Mouse (Mus musculus): ENCODE results near the gene Snx18. TPM values are rescaled to one million over a fixed set of nuclear protein-coding genes. Genes with fewer than 3 reads are reported as not detected.

The Snx18 gene
- total and polyA plus RNA-seq, 3 experiments, result 6.4 to 12.6 (median 9.1) TPM

DNA sequence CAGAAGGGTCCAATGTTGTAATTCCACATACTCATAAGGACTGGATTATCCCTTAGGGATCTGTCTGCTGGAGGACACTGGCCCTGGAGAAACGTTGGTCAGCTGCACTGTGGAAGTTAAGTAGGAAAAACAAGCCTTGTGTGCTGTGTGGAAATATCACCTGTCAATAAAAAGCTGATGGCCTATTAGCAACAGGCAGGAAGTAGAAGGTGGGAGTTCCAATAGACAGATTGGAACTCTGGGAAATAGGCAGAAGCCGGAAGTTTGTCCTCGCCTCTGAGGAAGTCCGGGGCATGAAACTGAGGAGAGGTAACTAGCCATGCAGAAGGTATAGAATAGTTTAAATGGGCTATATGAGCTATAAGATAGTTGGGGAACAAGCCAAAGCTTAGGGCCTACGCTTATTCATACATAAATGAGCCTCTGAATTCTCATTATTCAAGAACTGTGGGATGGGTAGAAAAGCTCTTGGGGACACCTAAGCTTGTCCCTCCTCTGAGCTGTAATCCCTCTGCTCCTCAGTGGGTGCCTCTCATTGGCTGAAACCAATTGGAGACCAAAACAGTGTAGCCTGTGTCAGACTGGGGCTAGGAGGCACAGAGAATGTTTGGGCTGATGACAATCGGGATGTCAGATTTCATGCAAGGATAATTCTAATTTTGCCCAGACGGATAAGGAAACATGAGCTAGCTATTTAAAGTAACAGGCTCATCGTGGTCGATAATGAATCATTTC, 42.4 kb upstream of the Snx18 start:
- H3K27ac ChIP-seq (ENCODE audit: insufficient read depth, low read depth), result no peak overlapping the region
- no peak overlapping the region for H3K4me2 ChIP-seq (ENCODE audit: insufficient read depth, low read depth, poor library complexity, severe bottlenecking)
- in situ Hi-C loops (cut with MboI; ENCODE audit: low pct_ligation_motif_present, low pct_unique_long_range_greater_than_20kb, low sequenced_read_pairs) (no loop called here), dilution Hi-C loops (cut with MboI; ENCODE audit: extremely low pct_ligation_motif_present, extremely low pct_unique_long_range_greater_than_20kb, low sequenced_read_pairs) (no loop called here)
- H3K9ac ChIP-seq (ENCODE audit: insufficient read depth, low read depth), result 0 out of 2 replicates have a peak overlapping the region, but pooled peaks have one; percentile 16
- H3K27me3 ChIP-seq (replicated peaks), result no peaks in the 10 kb centered on the region
- no peaks in the 10 kb centered on the region for H3K79me2 ChIP-seq (replicated peaks; ENCODE audit: control insufficient read depth, extremely low read depth, insufficient read depth, poor library complexity, severe bottlenecking)
- H3K36me3 ChIP-seq (replicated peaks in 1 of 2; ENCODE audit: control insufficient read depth in 1 of 2, insufficient read depth in 1 of 2, low read length in 1 of 2), result no peaks in the 10 kb centered on the region
- peak overlapping the region in 2 of 3 experiments; percentile 21 to 51 for H3K4me3 ChIP-seq (replicated peaks in 1 of 3; ENCODE audit: low read depth in 2 of 3, low read length in 2 of 3, poor library complexity in 1 of 3)
- no peaks in the 10 kb centered on the region for H3K9me3 ChIP-seq (replicated peaks; ENCODE audit: low read length)
- peaks cover 0 to 10% of the 10 kb centered on the region in 2 experiments; a peak in 2 of 4 replicates for H3K4me1 ChIP-seq (ENCODE audit: control insufficient read depth in 1 of 2, insufficient read depth in 2 of 2)
- 0 out of 2 replicates have a peak, but pooled peaks have one; percentile 30 for TF ChIP-seq TBP (conservative IDR thresholded peaks at IDR 0.05; ENCODE audit: low read depth, low read length)
- TF ChIP-seq NELFE (IDR thresholded peaks at IDR 0.05; ENCODE audit: low read depth, low read length), result peak; percentile 10; the same call in 1 of the 2 replicates
- peak; percentile 31; the same call in 1 of the 2 replicates for TF ChIP-seq POLR2A (IDR thresholded peaks at IDR 0.05; ENCODE audit: low read depth, low read length)
- TF ChIP-seq KAT2A (IDR thresholded peaks at IDR 0.05; ENCODE audit: insufficient replicate concordance, low read length), result no peak
- 0 out of 2 replicates have a peak, but pooled peaks have one; percentile 20 for TF ChIP-seq TCF12 (IDR thresholded peaks at IDR 0.05; ENCODE audit: low read depth, low read length)
- peak; percentile 77 for TF ChIP-seq ELF1 (IDR thresholded peaks at IDR 0.05; ENCODE audit: low read depth, low read length)
- peak; percentile 65 for TF ChIP-seq HCFC1 (IDR thresholded peaks at IDR 0.05; ENCODE audit: low read depth, low read length)
- TF ChIP-seq CHD1 (IDR thresholded peaks at IDR 0.05; ENCODE audit: low read depth, low read length), result no peak
- DNase-seq (ENCODE audit: extremely low read depth), result no peak

DNA sequence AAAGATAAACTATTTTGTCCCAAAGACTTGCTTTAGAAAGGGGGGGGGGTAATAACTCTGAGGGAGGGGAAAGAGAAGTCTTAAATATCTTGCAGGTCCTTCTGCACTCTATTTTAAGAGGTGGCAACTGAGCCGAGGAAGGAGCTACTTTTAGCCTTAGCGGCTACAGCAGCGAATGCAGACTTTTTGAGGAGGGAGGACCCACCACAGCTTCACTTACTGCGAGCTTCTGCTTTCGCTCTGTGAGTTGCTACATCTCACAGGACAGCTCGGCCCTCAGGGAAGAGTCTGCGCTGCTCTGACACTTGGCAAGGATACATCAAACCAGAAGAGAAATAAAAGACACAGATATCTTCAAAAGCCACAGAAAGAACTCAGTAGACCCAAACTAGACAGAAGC, 38.8 kb upstream of the Snx18 start:
- no peak for TF ChIP-seq POLR2AphosphoS2 (IDR thresholded peaks at IDR 0.05; ENCODE audit: low read depth, low read length)
- no peak for TF ChIP-seq JUND (conservative IDR thresholded peaks at IDR 0.05; ENCODE audit: low read depth, low read length)
- no peak for TF ChIP-seq EP300 (IDR thresholded peaks at IDR 0.05; ENCODE audit: low read length)
- no peak for TF ChIP-seq NELFE (IDR thresholded peaks at IDR 0.05; ENCODE audit: low read depth, low read length)
- Histone ChIP-seq H3K36me3 (replicated peaks in 1 of 2; ENCODE audit: control insufficient read depth in 1 of 2, insufficient read depth in 1 of 2, low read length in 1 of 2) (no peaks in the 10 kb centered on the region), H3K9ac (ENCODE audit: insufficient read depth, low read depth) (no peak overlapping the region), H3K4me2 (ENCODE audit: insufficient read depth, low read depth, poor library complexity, severe bottlenecking) (no peak overlapping the region), H3K4me3 (replicated peaks in 1 of 3; ENCODE audit: low read depth in 2 of 3, low read length in 2 of 3, poor library complexity in 1 of 3) (no peak overlapping the region), H3K79me2 (replicated peaks; ENCODE audit: control insufficient read depth, extremely low read depth, insufficient read depth, poor library complexity, severe bottlenecking) (no peaks in the 10 kb centered on the region), H3K9me3 (replicated peaks; ENCODE audit: low read length) (no peaks in the 10 kb centered on the region), H3K27me3 (replicated peaks) (no peaks in the 10 kb centered on the region), H3K27ac (ENCODE audit: insufficient read depth, low read depth) (no peak overlapping the region), H3K4me1 (ENCODE audit: control insufficient read depth in 1 of 2, insufficient read depth in 2 of 2) (peaks cover 0 to 10% of the 10 kb centered on the region in 2 experiments; a peak in 2 of 4 replicates)
- DNase-seq (ENCODE audit: extremely low read depth), result no peak
- dilution Hi-C loops (cut with MboI; ENCODE audit: extremely low pct_ligation_motif_present, extremely low pct_unique_long_range_greater_than_20kb, low sequenced_read_pairs), result no loop called here
- in situ Hi-C loops (cut with MboI; ENCODE audit: low pct_ligation_motif_present, low pct_unique_long_range_greater_than_20kb, low sequenced_read_pairs), result no loop called here

DNA sequence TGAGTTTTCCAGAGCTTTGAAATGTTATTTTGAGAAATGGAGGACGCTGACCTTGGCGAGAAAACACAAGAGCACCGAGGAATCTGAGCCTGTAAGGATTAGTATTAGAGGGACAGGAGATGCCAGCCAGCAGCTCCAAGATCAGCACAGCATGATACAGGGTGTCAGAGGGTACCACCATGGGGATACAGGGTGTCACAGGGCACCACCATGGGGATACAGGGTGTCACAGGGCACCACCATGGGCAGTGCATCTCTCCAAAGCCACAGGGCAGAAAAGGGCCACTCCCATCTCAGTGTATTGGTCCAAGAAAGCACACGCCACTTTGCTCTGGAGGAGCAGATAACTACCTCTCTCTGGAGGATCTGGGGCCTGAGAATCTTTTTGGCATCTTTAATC, 38.3 kb upstream of the Snx18 start:
- no peak overlapping the region for H3K4me3 ChIP-seq (replicated peaks in 1 of 3; ENCODE audit: low read depth in 2 of 3, low read length in 2 of 3, poor library complexity in 1 of 3)
- dilution Hi-C loops (cut with MboI; ENCODE audit: extremely low pct_ligation_motif_present, extremely low pct_unique_long_range_greater_than_20kb, low sequenced_read_pairs), result no loop called here
- no peaks in the 10 kb centered on the region for H3K79me2 ChIP-seq (replicated peaks; ENCODE audit: control insufficient read depth, extremely low read depth, insufficient read depth, poor library complexity, severe bottlenecking)
- TF ChIP-seq CHD2 (IDR thresholded peaks at IDR 0.05; ENCODE audit: low read length) (no peak), KAT2A (IDR thresholded peaks at IDR 0.05; ENCODE audit: insufficient replicate concordance, low read length) (no peak), ZMIZ1 (IDR thresholded peaks at IDR 0.05; ENCODE audit: low read depth, low read length) (no peak), MYC (IDR thresholded peaks at IDR 0.05; ENCODE audit: low read depth, low read length) (no peak), JUN (IDR thresholded peaks at IDR 0.05; ENCODE audit: insufficient read depth, low read depth, low read length) (no peak), MEF2A (IDR thresholded peaks at IDR 0.05; ENCODE audit: borderline replicate concordance, low read depth, low read length) (no peak), HCFC1 (IDR thresholded peaks at IDR 0.05; ENCODE audit: low read depth, low read length) (no peak), ZKSCAN1 (IDR thresholded peaks at IDR 0.05; ENCODE audit: borderline replicate concordance, low read depth, low read length) (no peak), NRF1 (IDR thresholded peaks at IDR 0.05; ENCODE audit: low read depth, low read length) (no peak), SMC3 (IDR thresholded peaks at IDR 0.05; ENCODE audit: low read depth, low read length) (no peak)
- H3K9me3 ChIP-seq (replicated peaks; ENCODE audit: low read length), result no peaks in the 10 kb centered on the region
- H3K36me3 ChIP-seq (replicated peaks in 1 of 2; ENCODE audit: control insufficient read depth in 1 of 2, insufficient read depth in 1 of 2, low read length in 1 of 2), result no peaks in the 10 kb centered on the region
- no peak overlapping the region for H3K27ac ChIP-seq (ENCODE audit: insufficient read depth, low read depth)
- peaks cover 0 to 5% of the 10 kb centered on the region in 2 experiments; a peak in 2 of 4 replicates for H3K4me1 ChIP-seq (ENCODE audit: control insufficient read depth in 1 of 2, insufficient read depth in 2 of 2)
- H3K27me3 ChIP-seq (replicated peaks), result no peaks in the 10 kb centered on the region
- no peak overlapping the region for H3K4me2 ChIP-seq (ENCODE audit: insufficient read depth, low read depth, poor library complexity, severe bottlenecking)
- in situ Hi-C loops (cut with MboI; ENCODE audit: low pct_ligation_motif_present, low pct_unique_long_range_greater_than_20kb, low sequenced_read_pairs), result no loop called here
- no peak overlapping the region for H3K9ac ChIP-seq (ENCODE audit: insufficient read depth, low read depth)
- no peak for DNase-seq (ENCODE audit: extremely low read depth)

Measured in CH12.LX (cell line).